In genomic region chr11:114523444-114524238, GRCm38 (mm10) we compare ENCODE assay signal across 9 mouse cellular contexts.
A peak's percentile ranks its signal among the peaks of the same experiment; 100 is the strongest.
DNase-seq lines count a peak whose midpoint lies in the region; ATAC-seq and TF ChIP-seq lines count a peak whose summit lies in the region.
"Had no signal": no experiment of that assay in that cellular context is flagged by ENCODE, and none has a peak within 500 bp of the region (broad histone marks: within the 10 kb centered on the region; RNA-seq: fewer than 3 reads in every experiment).

No protein-coding gene starts in this region.

- H3K27ac ChIP-seq in neural tube, embryonic 15.5 days (replicated peaks), result no peak overlapping the region

- TF ChIP-seq POLR2A in lung, adult 2 months (IDR thresholded peaks at IDR 0.05; ENCODE audit: borderline replicate concordance, extremely low read depth, low read depth, low read length), result no peak

- H3K4me2 ChIP-seq in neural tube, embryonic 15.5 days, result no peak overlapping the region

- H3K4me3 ChIP-seq in neural tube, embryonic 15.5 days (replicated peaks), result no peak overlapping the region
- no peak overlapping the region for H3K4me3 ChIP-seq in lung, adult 2 months (replicated peaks; ENCODE audit: extremely low read depth, low read depth, low read length)
- H3K4me3 ChIP-seq: erythroblast, embryonic 14.5 days had no signal

- no peak overlapping the region for H3K9ac ChIP-seq in neural tube, embryonic 15.5 days (replicated peaks)

- 0 out of 2 replicates have a peak, but pooled peaks cover 6% of the 10 kb centered on the region for H3K4me1 ChIP-seq in neural tube, embryonic 15.5 days
- H3K4me1 ChIP-seq in lung, adult 2 months (ENCODE audit: control insufficient read depth, insufficient read depth, low read length), result no peaks in the 10 kb centered on the region

- H3K27me3 ChIP-seq in neural tube, embryonic 15.5 days (replicated peaks), result 0 out of 2 replicates have a peak, but pooled peaks cover 7% of the 10 kb centered on the region

- no peaks in the 10 kb centered on the region for H3K9me3 ChIP-seq in neural tube, embryonic 15.5 days (replicated peaks)

- DNase-seq in neural tube, embryonic 10.5 days (ENCODE audit: extremely low spot score, low spot score), result peak; percentile 87
- DNase-seq in cerebellum, adult 8-10 months, result peak; percentile 70
- DNase-seq in frontal cortex, postnatal 14 days (ENCODE audit: low spot score in 2 of 2), result peak; percentile 31 to 63
- DNase-seq in kidney, postnatal 14 days, result peak; percentile 60
- peak; percentile 58 for DNase-seq in lung, adult 2 months
- peak; percentile 60 to 76 for DNase-seq in right cerebral cortex, adult 2 months (ENCODE audit: low spot score in 2 of 2)
- DNase-seq in urinary bladder, adult 18-20 months (ENCODE audit: low spot score in 2 of 2), result peak; percentile 25 to 71

- no peaks in the 10 kb centered on the region for H3K36me3 ChIP-seq in neural tube, embryonic 15.5 days

- peak; percentile 82 for TF ChIP-seq CTCF in lung, adult 2 months (IDR thresholded peaks at IDR 0.05; ENCODE audit: insufficient read depth, low read length)

- WGBS in neural tube, embryonic 15.5 days, result 51% methylated on average over 6 of the region's 6 CpGs
- 46% methylated on average over 6 of the region's 6 CpGs for WGBS in lung, adult 2 months

- ATAC-seq in neural tube, embryonic 15.5 days (ENCODE audit: low FRiP score), result no peak
